Mouse (Mus musculus) layer of hippocampus, adult 2 months (tissue): Measurements from ENCODE around the gene Abcc5. TPM values are rescaled to one million over a fixed set of nuclear protein-coding genes. Genes with fewer than 3 reads are reported as not detected.
A peak's percentile ranks its signal among the peaks of the same experiment; 100 is the strongest.
"Not testable (repeated sequence)": the region's sequence is repeated elsewhere in the genome, so short reads cannot be mapped to it uniquely, and the experiment has no call there.

ENCODE experiments used
- DNase-seq, 2 experiments: peaks; one replicate each; pipeline ENCODE4 v3.0.0; 2022; ENCODE audit warnings: low spot score in 2 of 2
- H3K27ac ChIP-seq: fragments of 200-600 bp; 2 replicates; pipeline ENCODE4 v1.8.1; 2022
- H3K4me3 ChIP-seq: fragments of 200-600 bp; 2 replicates; pipeline ENCODE4 v1.8.1; 2022; ENCODE audit warnings: mild to moderate bottlenecking
- CTCF ChIP-seq: fragments of 200-600 bp; conservative IDR thresholded peaks from 2 replicates; pipeline ENCODE4 v1.8.1; 2022; ENCODE audit warnings: antibody characterized with exemption, mild to moderate bottlenecking, moderate library complexity
- long read RNA-seq, 2 experiments: library from polyadenylated mRNA; stranded (forward); transcript quantifications; one replicate each; pipeline ENCODE4 v2.0.0; 2021; ENCODE audit warnings: borderline mapping rate in 2 of 2
- total RNA-seq, 2 experiments: library from RNA; stranded (reverse); gene quantifications; 2 replicates each; pipeline ENCODE4 v1.2.3; 2021

The Abcc5 gene
- 100 to 1,000 TPM; 220 to 244 TPM for total RNA-seq
- long read RNA-seq, experiment 1, full-length matches to known transcripts, result 31 of 66 reads
- long read RNA-seq, experiment 1, partial matches to known transcripts, result 21 of 66 reads
- long read RNA-seq, experiment 1, other reads (novel, unspliced or antisense), result 14 of 66 reads
- long read RNA-seq, experiment 2, full-length matches to known transcripts, result 41 of 85 reads
- long read RNA-seq, experiment 2, partial matches to known transcripts, result 23 of 85 reads
- long read RNA-seq, experiment 2, other reads (novel, unspliced or antisense), result 21 of 85 reads

DNA sequence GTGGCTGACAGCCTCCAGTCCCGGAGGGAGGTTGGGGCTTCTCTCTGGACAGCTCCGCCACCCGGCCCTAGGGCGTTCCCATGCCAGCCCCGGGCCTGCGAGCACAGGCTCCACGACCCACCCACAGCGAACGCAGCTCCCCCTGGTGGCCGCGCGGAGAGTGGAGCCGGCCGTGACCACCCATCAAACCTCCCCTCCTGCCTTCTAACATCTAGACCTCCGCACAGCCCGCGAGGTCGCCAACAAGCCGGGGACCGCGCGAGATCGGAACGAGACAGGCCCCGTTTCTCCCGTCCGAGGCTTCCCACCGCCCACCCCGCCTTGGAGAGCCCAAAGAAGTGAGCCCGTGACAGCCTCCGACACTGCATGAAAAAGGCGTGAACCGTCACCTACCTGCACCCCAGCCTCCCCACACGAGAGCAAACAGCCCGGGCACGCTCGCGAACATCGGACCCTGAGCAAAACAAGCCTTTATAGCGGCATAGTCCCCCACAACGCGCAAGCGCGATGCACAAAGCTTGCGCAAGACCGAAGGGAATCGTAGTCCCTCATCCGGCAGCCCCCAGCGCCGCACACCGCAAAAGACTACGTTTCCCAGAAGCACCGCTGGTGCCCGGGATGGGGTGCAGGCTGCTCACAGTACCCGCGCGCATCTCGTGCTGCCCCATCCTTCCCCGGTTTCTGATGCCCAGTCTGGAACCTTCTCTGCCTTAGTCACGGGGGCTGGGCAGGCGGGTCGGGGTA lies at the start of gene Abcc5:
Gene Abcc5 (minus strand): TSS at position 540 of the 744 bp plus-strand sequence.
- TF ChIP-seq CTCF, result peak; percentile 97
- H3K27ac ChIP-seq, result peak within 1 kb of the TSS; percentile 98
- peak; percentile 94 to 98 for DNase-seq
- H3K4me3 ChIP-seq, result peak within 1 kb of the TSS; percentile 93

GRCm38 (mm10) chr16:20475335-20475734 lies 49.1 kb upstream of the Abcc5 start:
- TF ChIP-seq CTCF, result no peak
- Histone ChIP-seq H3K4me3 (no peak overlapping the region), H3K27ac (no peak overlapping the region)
- DNase-seq, result no peak

- no peak overlapping the region for H3K27ac ChIP-seq
- no peak for DNase-seq
Observed at GRCm38 (mm10) chr16:20474786-20475185, 48.6 kb upstream of the Abcc5 start.

DNA sequence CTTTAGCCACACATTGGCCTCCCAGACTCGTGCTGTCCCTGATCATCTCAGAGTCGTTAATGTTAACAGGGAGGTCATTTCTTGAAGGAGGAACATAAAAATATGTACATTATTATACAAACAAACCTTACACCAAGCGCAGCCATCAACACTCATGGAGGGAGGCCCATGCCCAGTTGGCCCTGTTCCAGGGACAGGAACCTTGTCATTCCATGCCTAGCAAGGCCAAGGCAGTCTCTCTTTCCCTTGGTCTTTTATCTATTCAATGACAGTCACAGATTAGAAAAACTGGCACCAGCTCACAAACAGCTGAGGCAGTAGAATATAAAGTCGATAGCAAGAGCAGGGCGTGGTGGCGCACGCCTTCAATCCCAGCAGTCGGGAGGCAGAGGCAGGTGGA lies 48.0 kb upstream of the Abcc5 start:
- Histone ChIP-seq H3K27ac (no peak overlapping the region), H3K4me3 (no peak overlapping the region)
- no peak for TF ChIP-seq CTCF
- no peak for DNase-seq

More at GRCm38 (mm10) chr16:20474786-20475185, 48.6 kb upstream of the Abcc5 start:
- H3K4me3 ChIP-seq, result no peak overlapping the region
- TF ChIP-seq CTCF, result no peak

GRCm38 (mm10) chr16:20473748-20474147 lies 47.6 kb upstream of the Abcc5 start:
- Histone ChIP-seq H3K4me3 (no peak overlapping the region), H3K27ac (no peak overlapping the region)
- DNase-seq, result no peak
- TF ChIP-seq CTCF, result no peak

- no peak for DNase-seq
- Histone ChIP-seq H3K27ac (no peak overlapping the region), H3K4me3 (no peak overlapping the region)
- TF ChIP-seq CTCF, result no peak
Observed at GRCm38 (mm10) chr16:20471686-20472085, 45.5 kb upstream of the Abcc5 start.

DNA sequence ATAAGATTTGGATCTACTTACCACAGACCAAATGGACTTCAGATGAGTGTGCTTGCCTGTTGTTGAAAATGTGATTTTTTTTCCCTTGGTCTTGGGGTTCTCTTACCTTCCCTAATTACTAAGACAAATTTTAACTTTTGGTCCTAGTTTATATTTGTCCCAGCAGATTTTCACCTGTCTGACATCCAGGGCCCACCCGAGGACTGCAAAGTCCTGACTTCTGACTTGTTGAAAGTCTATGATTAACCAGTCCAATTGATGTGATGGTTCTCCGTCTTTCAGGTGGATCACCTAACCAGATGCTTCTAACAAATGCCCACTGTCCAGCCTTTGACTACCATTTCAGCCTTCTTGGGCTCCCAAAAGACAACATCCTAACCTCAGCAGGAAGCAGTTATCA lies 44.8 kb upstream of the Abcc5 start:
- Histone ChIP-seq H3K27ac (no peak overlapping the region), H3K4me3 (no peak overlapping the region)
- no peak for TF ChIP-seq CTCF
- DNase-seq, result no peak

DNA sequence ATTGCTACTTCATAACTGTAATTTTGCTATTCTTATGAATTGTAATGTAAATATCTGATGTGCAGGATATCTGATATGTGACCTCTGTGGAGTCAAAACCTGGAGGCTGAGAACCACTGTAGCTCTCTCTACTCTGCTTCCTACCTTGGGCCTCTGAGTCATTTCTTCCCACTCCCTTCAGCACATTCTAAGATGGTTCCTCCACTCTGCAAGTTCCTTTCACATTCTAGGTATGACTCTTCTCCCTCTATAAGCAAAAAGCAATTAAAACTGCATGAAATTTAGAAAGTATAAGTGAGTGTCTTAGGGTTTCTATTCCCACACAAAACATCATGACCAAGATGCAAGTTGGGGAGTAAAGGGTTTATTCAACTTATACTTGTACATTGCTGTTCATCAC lies 38.5 kb upstream of the Abcc5 start:
- Histone ChIP-seq H3K4me3 (no peak overlapping the region), H3K27ac (no peak overlapping the region)
- TF ChIP-seq CTCF, result no peak
- no peak for DNase-seq

GRCm38 (mm10) chr16:20458736-20459135 lies 32.5 kb upstream of the Abcc5 start:
- not testable (repeated sequence) for H3K27ac ChIP-seq, H3K4me3 ChIP-seq, DNase-seq

- Histone ChIP-seq H3K27ac (no peak overlapping the region), H3K4me3 (no peak overlapping the region)
- TF ChIP-seq CTCF, result no peak
- no peak for DNase-seq
Observed at GRCm38 (mm10) chr16:20456106-20456505, 29.9 kb upstream of the Abcc5 start.

DNA sequence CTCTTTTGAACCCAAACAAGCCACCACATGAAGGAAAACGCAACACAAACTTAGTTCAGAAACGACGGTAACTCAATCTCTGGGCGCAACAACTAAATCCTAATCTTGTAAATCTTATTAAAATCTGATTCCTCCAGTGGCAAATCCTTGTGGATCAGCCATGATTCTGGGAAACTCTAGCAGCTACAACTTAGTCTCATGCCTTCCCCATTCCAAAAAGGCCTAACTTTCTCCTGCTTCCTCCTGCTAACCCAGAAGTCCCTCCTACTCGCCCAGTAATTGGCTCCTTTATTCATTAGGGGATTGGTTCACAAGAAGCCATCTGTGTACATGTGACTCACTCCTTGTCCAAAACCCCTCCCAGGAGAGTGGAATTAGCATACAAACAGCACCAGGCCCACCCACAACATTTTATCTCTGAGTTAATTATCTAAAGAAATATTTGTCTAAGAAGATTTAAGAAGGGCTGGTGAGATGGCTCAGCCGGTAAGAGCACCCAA lies 28.0 kb upstream of the Abcc5 start:
- H3K27ac ChIP-seq, result no peak overlapping the region
- no peak overlapping the region for H3K4me3 ChIP-seq
- no peak for TF ChIP-seq CTCF
- no peak for DNase-seq

DNA sequence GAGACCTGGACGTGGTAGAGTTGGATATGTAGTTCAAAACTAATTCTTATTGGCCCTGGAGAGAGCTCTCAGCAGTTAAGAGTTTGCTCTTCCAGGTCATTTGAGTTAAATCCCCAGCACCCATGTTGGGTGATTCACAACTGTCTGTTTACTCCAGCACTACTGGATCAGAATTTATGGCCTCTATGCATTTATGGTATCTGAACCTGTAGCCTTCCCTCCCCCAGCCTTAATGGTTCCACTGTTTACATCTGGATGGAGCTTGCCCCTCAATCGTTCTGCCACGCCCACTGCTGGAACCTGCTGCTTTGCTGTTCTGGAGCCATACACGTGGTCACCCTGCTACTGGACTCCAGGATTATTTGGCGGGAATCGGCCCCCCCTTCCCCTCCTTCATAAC lies 25.6 kb upstream of the Abcc5 start:
- no peak for TF ChIP-seq CTCF
- DNase-seq, result no peak
- no peak overlapping the region for H3K27ac ChIP-seq
- no peak overlapping the region for H3K4me3 ChIP-seq

DNA sequence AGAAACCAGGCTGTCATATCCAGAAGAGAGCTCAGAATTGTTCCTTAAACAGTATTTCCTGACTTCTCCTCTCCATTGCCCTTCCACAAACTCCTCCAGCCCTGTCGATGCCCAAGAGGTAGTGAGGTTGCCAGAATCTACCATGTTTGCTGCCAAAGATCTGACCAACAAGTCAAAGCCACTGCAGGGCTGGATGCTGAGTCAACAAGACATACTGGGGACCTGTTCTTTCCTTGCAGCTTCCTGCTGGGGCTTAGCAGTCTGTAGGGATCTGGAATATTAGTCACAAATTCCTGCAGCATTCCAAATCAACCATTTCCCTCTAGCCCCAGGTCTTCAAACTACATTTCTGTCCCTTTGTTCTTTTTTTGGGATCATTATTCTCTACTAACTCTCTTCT lies 19.7 kb upstream of the Abcc5 start:
- H3K4me3 ChIP-seq, result no peak overlapping the region
- TF ChIP-seq CTCF, result no peak
- DNase-seq, result no peak
- H3K27ac ChIP-seq, result no peak overlapping the region
